ENCODE assay signal across 8 mouse cellular contexts in the genomic region with DNA sequence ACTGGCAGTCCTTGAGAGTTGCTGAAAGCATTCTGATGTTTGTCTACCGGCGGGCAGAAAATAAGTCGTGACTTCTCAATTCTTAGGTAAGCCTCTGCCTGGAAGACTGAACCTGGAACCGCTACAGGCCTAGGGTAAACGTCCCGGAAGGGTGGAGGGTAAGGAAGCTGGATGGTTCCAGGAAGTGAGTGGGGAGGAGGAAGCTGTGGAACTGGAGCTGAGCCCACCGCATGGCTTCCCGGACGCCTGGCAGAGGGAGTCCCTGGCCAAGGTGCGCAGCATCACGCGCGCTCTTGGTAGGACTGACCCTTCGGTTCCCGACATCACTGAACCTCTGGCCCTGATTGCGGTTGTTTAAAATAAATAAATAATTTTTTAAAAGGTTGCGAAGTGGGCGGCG. TPM values are rescaled to one million over a fixed set of nuclear protein-coding genes. Genes with fewer than 3 reads are reported as not detected.
A peak's percentile ranks its signal among the peaks of the same experiment; 100 is the strongest.
DNase-seq lines count a peak whose midpoint lies in the region; ATAC-seq and TF ChIP-seq lines count a peak whose summit lies in the region.

No protein-coding gene starts in this region.

- no peak for TF ChIP-seq CTCF in intestine, postnatal 0 days (IDR thresholded peaks at IDR 0.05; ENCODE audit: low read depth)

- WGBS in intestine, postnatal 0 days = 4% methylated on average over 19 of the region's 19 CpGs
- WGBS in liver, embryonic 15.5 days (ENCODE audit: insufficient replicate concordance) = 6% methylated on average over 19 of the region's 19 CpGs
- WGBS in neural tube, embryonic 15.5 days = 6% methylated on average over 19 of the region's 19 CpGs

- no peaks in the 10 kb centered on the region for H3K4me1 ChIP-seq in intestine, postnatal 0 days (replicated peaks; ENCODE audit: control insufficient read depth, insufficient read depth, low read length)
- no peaks in the 10 kb centered on the region for H3K4me1 ChIP-seq in liver, embryonic 15.5 days (replicated peaks)
- H3K4me1 ChIP-seq in neural tube, embryonic 15.5 days = peaks cover 23% of the 10 kb centered on the region; the same call in 1 of the 2 replicates

- DNase-seq in ovary, postnatal 14 days (ENCODE audit: low spot score) = peak; percentile 7
- DNase-seq in ovary, postnatal 10 days (ENCODE audit: low spot score) = no peak
- DNase-seq in embryo, embryonic 10 days (ENCODE audit: low spot score) = peak; percentile 8
- DNase-seq in heart, adult 18-20 months = peak; percentile 72 to 83
- DNase-seq in cerebellum, adult 11 months = no peak

- H3K27me3 ChIP-seq in intestine, postnatal 0 days (replicated peaks; ENCODE audit: control insufficient read depth, insufficient read depth, low read length) = no peaks in the 10 kb centered on the region
- H3K27me3 ChIP-seq in liver, embryonic 15.5 days = peaks cover 28% of the 10 kb centered on the region
- 0 out of 2 replicates have a peak, but pooled peaks cover 6% of the 10 kb centered on the region for H3K27me3 ChIP-seq in neural tube, embryonic 15.5 days (replicated peaks)

- H3K4me3 ChIP-seq in intestine, postnatal 0 days (ENCODE audit: low read depth, low read length) = peak overlapping the region; percentile 72
- H3K4me3 ChIP-seq in liver, embryonic 15.5 days (replicated peaks) = peak overlapping the region; percentile 52
- H3K4me3 ChIP-seq in neural tube, embryonic 15.5 days (replicated peaks) = peak overlapping the region; percentile 65

- H3K4me2 ChIP-seq in intestine, postnatal 0 days (replicated peaks; ENCODE audit: low read depth) = peak overlapping the region; percentile 99
- H3K4me2 ChIP-seq in liver, embryonic 15.5 days = peak overlapping the region; percentile 62
- peak overlapping the region; percentile 83 for H3K4me2 ChIP-seq in neural tube, embryonic 15.5 days

- 0 out of 2 replicates have a peak overlapping the region, but pooled peaks have one; percentile 64 for H3K9ac ChIP-seq in intestine, postnatal 0 days (ENCODE audit: low read depth, low read length)
- no peak overlapping the region for H3K9ac ChIP-seq in liver, embryonic 15.5 days
- H3K9ac ChIP-seq in neural tube, embryonic 15.5 days (replicated peaks) = peak overlapping the region; percentile 67

- peak overlapping the region; percentile 71 for H3K27ac ChIP-seq in intestine, postnatal 0 days (ENCODE audit: low read depth, low read length)
- H3K27ac ChIP-seq in liver, embryonic 15.5 days (replicated peaks) = no peak overlapping the region
- peak overlapping the region; percentile 74 for H3K27ac ChIP-seq in neural tube, embryonic 15.5 days (replicated peaks)

- peak; percentile 44 for ATAC-seq in intestine, postnatal 0 days
- ATAC-seq in liver, embryonic 15.5 days (ENCODE audit: insufficient read depth) = no peak
- no peak for ATAC-seq in neural tube, embryonic 15.5 days (ENCODE audit: low FRiP score)

- no peaks in the 10 kb centered on the region for H3K9me3 ChIP-seq in intestine, postnatal 0 days (ENCODE audit: control insufficient read depth)
- H3K9me3 ChIP-seq in liver, embryonic 15.5 days (replicated peaks) = no peaks in the 10 kb centered on the region
- H3K9me3 ChIP-seq in neural tube, embryonic 15.5 days (replicated peaks) = no peaks in the 10 kb centered on the region

- no peaks in the 10 kb centered on the region for H3K36me3 ChIP-seq in intestine, postnatal 0 days (ENCODE audit: control insufficient read depth, insufficient read depth)
- no peaks in the 10 kb centered on the region for H3K36me3 ChIP-seq in liver, embryonic 15.5 days (replicated peaks)
- no peaks in the 10 kb centered on the region for H3K36me3 ChIP-seq in neural tube, embryonic 15.5 days

RNA-seq across cellular contexts. Expression of gene Cpne8, which starts 0.7 kb away (rescaled TPM):
- 10 to 100 TPM in 1 of 2 experiments, 1 to 10 TPM in 1; 9.1 to 10.3 TPM for total RNA-seq in heart, adult 18-20 months (2021)
- polyA plus RNA-seq in intestine, postnatal 0 days (2015; fragmentation: Nextera tagmentation; extraction: Ambion mirVana) = 40.4 and 55.2 TPM in 2 replicates
- polyA plus RNA-seq in liver, embryonic 15.5 days (2015; fragmentation: Nextera tagmentation; extraction: Ambion mirVana) = 1.5 and 1.8 TPM in 2 replicates
- 33.2 and 37.5 TPM in 2 replicates for polyA plus RNA-seq in neural tube, embryonic 15.5 days (2015; fragmentation: Nextera tagmentation; extraction: Ambion mirVana)

Comparison
In these comparisons a context has a peak if more than half of its experiments do, and no peak if none do; other contexts are left out.
1. DNase-seq: peak in ovary, postnatal 14 days (single experiment), embryo, embryonic 10 days (single experiment) and heart, adult 18-20 months (2 of 2); none in ovary, postnatal 10 days (single experiment) and cerebellum, adult 11 months (single experiment).
2. RNA of gene Cpne8, which starts 0.7 kb away (polyA plus RNA-seq): 40.4 to 55.2 TPM in intestine, postnatal 0 days and 33.2 to 37.5 TPM in neural tube, embryonic 15.5 days; 1.5 to 1.8 TPM in liver, embryonic 15.5 days; every median in the first group is over 10 times any median in the second.
3. Peak in every context shown above with its lines, with median percentiles within 50 percentile points of each other: H3K4me2 ChIP-seq and H3K4me3 ChIP-seq.